Mouse (Mus musculus): ENCODE results near the gene Med25. TPM values are rescaled to one million over a fixed set of nuclear protein-coding genes. Genes with fewer than 3 reads are reported as not detected.

The Med25 gene
- polyA plus RNA-seq, 1 experiment from 2014 or later = 79.4 TPM

GRCm38 (mm10) chr7:44851625-44852234, 40.8 kb downstream of the Med25 start:
- 90% methylated on average over 12 of the region's 12 CpGs for WGBS
- ATAC-seq (ENCODE audit: insufficient number of reproducible peaks, insufficient read depth, low FRiP score, low read depth) = no peak
- H3K9me3 ChIP-seq (ENCODE audit: control insufficient read depth, low read depth, low read length) = no peaks in the 10 kb centered on the region
- H3K4me3 ChIP-seq (ENCODE audit: low read depth, low read length) = no peak overlapping the region
- H3K4me2 ChIP-seq (replicated peaks; ENCODE audit: low read depth, low read length) = no peak overlapping the region
- peaks cover 43% of the 10 kb centered on the region for H3K4me1 ChIP-seq (ENCODE audit: control insufficient read depth, insufficient read depth, low read length)
- H3K27me3 ChIP-seq (ENCODE audit: control insufficient read depth, insufficient read depth, low read length) = no peaks in the 10 kb centered on the region
- H3K36me3 ChIP-seq (ENCODE audit: control insufficient read depth, insufficient read depth, low read length) = peaks cover 13% of the 10 kb centered on the region
- no peak overlapping the region for H3K9ac ChIP-seq (replicated peaks; ENCODE audit: low read depth, low read length)
- H3K27ac ChIP-seq (ENCODE audit: low read length) = no peak overlapping the region

GRCm38 (mm10) chr7:44850789-44851624, 41.5 kb downstream of the Med25 start:
- ATAC-seq (ENCODE audit: insufficient number of reproducible peaks, insufficient read depth, low FRiP score, low read depth) = no peak
- peaks cover 40% of the 10 kb centered on the region for H3K4me1 ChIP-seq (ENCODE audit: control insufficient read depth, insufficient read depth, low read length)
- H3K36me3 ChIP-seq (ENCODE audit: control insufficient read depth, insufficient read depth, low read length) = peaks cover 19% of the 10 kb centered on the region
- peak overlapping the region; percentile 80 for H3K9ac ChIP-seq (replicated peaks; ENCODE audit: low read depth, low read length)
- H3K9me3 ChIP-seq (ENCODE audit: control insufficient read depth, low read depth, low read length) = no peaks in the 10 kb centered on the region
- peak overlapping the region; percentile 73 for H3K4me3 ChIP-seq (ENCODE audit: low read depth, low read length)
- WGBS = 80% methylated on average over 8 of the region's 8 CpGs
- H3K27me3 ChIP-seq (ENCODE audit: control insufficient read depth, insufficient read depth, low read length) = no peaks in the 10 kb centered on the region
- peak overlapping the region; percentile 99; the same call in 1 of the 2 replicates for H3K27ac ChIP-seq (ENCODE audit: low read length)
- peak overlapping the region; percentile 94 for H3K4me2 ChIP-seq (replicated peaks; ENCODE audit: low read depth, low read length)

- peak; percentile 33; the same call in 1 of the 2 replicates for ATAC-seq (ENCODE audit: insufficient number of reproducible peaks, insufficient read depth, low FRiP score, low read depth)
- Histone ChIP-seq H3K27me3 (ENCODE audit: control insufficient read depth, insufficient read depth, low read length) (no peaks in the 10 kb centered on the region), H3K9ac (replicated peaks; ENCODE audit: low read depth, low read length) (peak overlapping the region; percentile 80), H3K9me3 (ENCODE audit: control insufficient read depth, low read depth, low read length) (no peaks in the 10 kb centered on the region), H3K4me3 (ENCODE audit: low read depth, low read length) (peak overlapping the region; percentile 73), H3K4me1 (ENCODE audit: control insufficient read depth, insufficient read depth, low read length) (peaks cover 36% of the 10 kb centered on the region), H3K27ac (ENCODE audit: low read length) (peak overlapping the region; percentile 99), H3K36me3 (ENCODE audit: control insufficient read depth, insufficient read depth, low read length) (peaks cover 28% of the 10 kb centered on the region), H3K4me2 (replicated peaks; ENCODE audit: low read depth, low read length) (peak overlapping the region; percentile 94)
- 1% methylated on average over 33 of the region's 33 CpGs for WGBS
Measured at GRCm38 (mm10) chr7:44850146-44850545, 42.4 kb downstream of the Med25 start.

GRCm38 (mm10) chr7:44849416-44850111, 42.9 kb downstream of the Med25 start:
- Histone ChIP-seq H3K4me1 (ENCODE audit: control insufficient read depth, insufficient read depth, low read length) (peaks cover 33% of the 10 kb centered on the region), H3K9me3 (ENCODE audit: control insufficient read depth, low read depth, low read length) (no peaks in the 10 kb centered on the region), H3K4me3 (ENCODE audit: low read depth, low read length) (peak overlapping the region; percentile 73), H3K4me2 (replicated peaks; ENCODE audit: low read depth, low read length) (peak overlapping the region; percentile 94), H3K36me3 (ENCODE audit: control insufficient read depth, insufficient read depth, low read length) (peaks cover 33% of the 10 kb centered on the region), H3K27me3 (ENCODE audit: control insufficient read depth, insufficient read depth, low read length) (no peaks in the 10 kb centered on the region), H3K27ac (ENCODE audit: low read length) (peak overlapping the region; percentile 99), H3K9ac (replicated peaks; ENCODE audit: low read depth, low read length) (peak overlapping the region; percentile 80)
- ATAC-seq (ENCODE audit: insufficient number of reproducible peaks, insufficient read depth, low FRiP score, low read depth) = peak; percentile 63
- WGBS = under 1% methylated on average over 41 of the region's 41 CpGs

- Histone ChIP-seq H3K27me3 (ENCODE audit: control insufficient read depth, insufficient read depth, low read length) (no peaks in the 10 kb centered on the region), H3K4me3 (ENCODE audit: low read depth, low read length) (peak within 1 kb of the TSS; percentile 73), H3K9me3 (ENCODE audit: control insufficient read depth, low read depth, low read length) (no peaks in the 10 kb centered on the region), H3K9ac (replicated peaks; ENCODE audit: low read depth, low read length) (peak within 1 kb of the TSS; percentile 80), H3K27ac (ENCODE audit: low read length) (peak within 1 kb of the TSS; percentile 99), H3K36me3 (ENCODE audit: control insufficient read depth, insufficient read depth, low read length) (peaks cover 41% of the 10 kb centered on the region), H3K4me1 (ENCODE audit: control insufficient read depth, insufficient read depth, low read length) (peaks cover 27% of the 10 kb centered on the region), H3K4me2 (replicated peaks; ENCODE audit: low read depth, low read length) (peak within 1 kb of the TSS; percentile 94)
- WGBS = under 1% methylated on average over 54 of the region's 54 CpGs
- peak; percentile 86 for ATAC-seq (ENCODE audit: insufficient number of reproducible peaks, insufficient read depth, low FRiP score, low read depth)
Measured at GRCm38 (mm10) chr7:44848561-44849415, 43.7 kb downstream of the Med25 start, which contains the start of the genes Akt1s1 and Tbc1d17. Gene Akt1s1 (plus strand): TSS chr7:44848991. Gene Tbc1d17 (minus strand): TSS chr7:44849079.

GRCm38 (mm10) chr7:44847772-44848171, 44.7 kb downstream of the Med25 start:
- Histone ChIP-seq H3K4me3 (ENCODE audit: low read depth, low read length) (peak overlapping the region; percentile 73), H3K27ac (ENCODE audit: low read length) (no peak overlapping the region), H3K9me3 (ENCODE audit: control insufficient read depth, low read depth, low read length) (no peaks in the 10 kb centered on the region), H3K9ac (replicated peaks; ENCODE audit: low read depth, low read length) (0 out of 2 replicates have a peak overlapping the region, but pooled peaks have one; percentile 10), H3K4me2 (replicated peaks; ENCODE audit: low read depth, low read length) (peak overlapping the region; percentile 94), H3K36me3 (ENCODE audit: control insufficient read depth, insufficient read depth, low read length) (peaks cover 45% of the 10 kb centered on the region), H3K4me1 (ENCODE audit: control insufficient read depth, insufficient read depth, low read length) (peaks cover 18% of the 10 kb centered on the region), H3K27me3 (ENCODE audit: control insufficient read depth, insufficient read depth, low read length) (no peaks in the 10 kb centered on the region)
- no peak for ATAC-seq (ENCODE audit: insufficient number of reproducible peaks, insufficient read depth, low FRiP score, low read depth)
- 74% methylated on average over 5 of the region's 5 CpGs for WGBS

- WGBS = 91% methylated on average over 7 of the region's 7 CpGs
- H3K9ac ChIP-seq (replicated peaks; ENCODE audit: low read depth, low read length) = no peak overlapping the region
- no peak overlapping the region for H3K4me3 ChIP-seq (ENCODE audit: low read depth, low read length)
- no peak overlapping the region for H3K27ac ChIP-seq (ENCODE audit: low read length)
- H3K4me2 ChIP-seq (replicated peaks; ENCODE audit: low read depth, low read length) = no peak overlapping the region
- H3K4me1 ChIP-seq (ENCODE audit: control insufficient read depth, insufficient read depth, low read length) = peaks cover 18% of the 10 kb centered on the region
- H3K27me3 ChIP-seq (ENCODE audit: control insufficient read depth, insufficient read depth, low read length) = no peaks in the 10 kb centered on the region
- H3K9me3 ChIP-seq (ENCODE audit: control insufficient read depth, low read depth, low read length) = no peaks in the 10 kb centered on the region
- ATAC-seq (ENCODE audit: insufficient number of reproducible peaks, insufficient read depth, low FRiP score, low read depth) = no peak
- H3K36me3 ChIP-seq (ENCODE audit: control insufficient read depth, insufficient read depth, low read length) = peaks cover 50% of the 10 kb centered on the region
Measured at GRCm38 (mm10) chr7:44846804-44847203, 45.7 kb downstream of the Med25 start.
